8 mouse cellular contexts compared by ENCODE assay signal in the genomic region with DNA sequence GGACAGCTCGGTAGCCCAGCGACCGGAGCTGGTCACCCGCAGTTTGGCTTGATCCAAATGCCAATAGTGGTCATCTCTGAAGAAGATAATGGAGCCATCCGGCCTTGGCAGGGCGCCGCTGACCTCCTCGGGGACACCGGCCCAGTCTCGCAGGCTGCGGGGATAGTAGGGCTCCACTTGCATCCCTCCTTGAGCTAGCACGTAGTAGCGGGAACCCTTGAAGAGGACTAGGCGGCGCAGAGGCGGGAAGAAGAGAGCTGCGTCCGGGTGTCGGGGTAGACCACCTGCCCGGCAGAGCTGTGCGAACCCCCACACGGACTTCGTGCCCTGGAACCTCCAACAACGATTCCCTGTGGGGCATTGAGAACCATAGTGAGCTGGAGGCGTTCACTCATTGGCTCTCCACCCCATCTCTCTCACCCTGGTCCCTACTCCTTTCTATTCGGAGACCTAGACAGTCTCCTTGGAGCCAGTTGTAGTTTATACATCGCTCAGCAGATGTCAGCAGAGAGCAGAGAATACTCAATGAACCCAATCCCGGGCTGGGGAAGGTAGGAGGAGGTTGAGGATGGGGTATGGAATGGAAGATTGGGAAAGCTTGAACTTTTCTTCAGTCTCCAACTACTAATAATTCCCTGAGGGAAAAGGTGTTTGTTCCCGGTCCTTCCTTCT. TPM values are rescaled to one million over a fixed set of nuclear protein-coding genes. Genes with fewer than 3 reads are reported as not detected.
DNase-seq lines count a peak whose midpoint lies in the region; ATAC-seq and TF ChIP-seq lines count a peak whose summit lies in the region.

No protein-coding gene starts in this region.

- no peaks in the 10 kb centered on the region for H3K36me3 ChIP-seq in E14TG2a.4 (ENCODE audit: insufficient read depth, low read length)
- H3K36me3 ChIP-seq in embryonic facial prominence, embryonic 13.5 days = no peaks in the 10 kb centered on the region
- no peaks in the 10 kb centered on the region for H3K36me3 ChIP-seq in heart, embryonic 14.5 days (ENCODE audit: control insufficient read depth, insufficient read depth, low read length)
- H3K36me3 ChIP-seq in kidney, postnatal 0 days (ENCODE audit: insufficient read depth, low read length) = no peaks in the 10 kb centered on the region
- no peaks in the 10 kb centered on the region for H3K36me3 ChIP-seq in liver, embryonic 11.5 days (ENCODE audit: control insufficient read depth, insufficient read depth, low read length)
- no peaks in the 10 kb centered on the region for H3K36me3 ChIP-seq in myocyte (ENCODE audit: control insufficient read depth, insufficient read depth)
- H3K36me3 ChIP-seq in stomach, postnatal 0 days (ENCODE audit: control insufficient read depth, insufficient read depth, low read length) = no peaks in the 10 kb centered on the region

- H3K27ac ChIP-seq in bone marrow, adult 2 months (ENCODE audit: control insufficient read depth, insufficient read depth, low read depth, low read length, poor library complexity) = no peak overlapping the region
- no peak overlapping the region for H3K27ac ChIP-seq in embryonic facial prominence, embryonic 13.5 days
- no peak overlapping the region for H3K27ac ChIP-seq in heart, embryonic 14.5 days (replicated peaks in 1 of 2; ENCODE audit: control insufficient read depth in 1 of 2, insufficient read depth in 1 of 2, low read depth in 2 of 2, low read length in 2 of 2)
- no peak overlapping the region for H3K27ac ChIP-seq in kidney, postnatal 0 days
- H3K27ac ChIP-seq in liver, embryonic 11.5 days (ENCODE audit: low read depth, low read length) = no peak overlapping the region
- no peak overlapping the region for H3K27ac ChIP-seq in stomach, postnatal 0 days (replicated peaks)

- H3K9me3 ChIP-seq in E14TG2a.4 (ENCODE audit: low read length) = peaks cover 15% of the 10 kb centered on the region
- H3K9me3 ChIP-seq in embryonic facial prominence, embryonic 13.5 days = no peaks in the 10 kb centered on the region
- H3K9me3 ChIP-seq in heart, embryonic 14.5 days (ENCODE audit: control insufficient read depth, low read length) = no peaks in the 10 kb centered on the region
- no peaks in the 10 kb centered on the region for H3K9me3 ChIP-seq in kidney, postnatal 0 days (replicated peaks; ENCODE audit: low read length)
- H3K9me3 ChIP-seq in liver, embryonic 11.5 days (ENCODE audit: control insufficient read depth, low read length) = no peaks in the 10 kb centered on the region
- H3K9me3 ChIP-seq in stomach, postnatal 0 days (ENCODE audit: control insufficient read depth, low read length) = no peaks in the 10 kb centered on the region

- whole genome bisulfite sequencing in bone marrow, adult 2 months = 19% methylated on average over 29 of the region's 29 CpGs
- WGBS in embryonic facial prominence, embryonic 13.5 days = 14% methylated on average over 29 of the region's 29 CpGs
- 14% methylated on average over 29 of the region's 29 CpGs for WGBS in heart, embryonic 14.5 days
- 11% methylated on average over 29 of the region's 29 CpGs for WGBS in kidney, postnatal 0 days
- WGBS in liver, embryonic 11.5 days = 13% methylated on average over 29 of the region's 29 CpGs
- WGBS in stomach, postnatal 0 days = 13% methylated on average over 29 of the region's 29 CpGs

- peak overlapping the region; percentile 70 for H3K4me3 ChIP-seq in E14TG2a.4 (replicated peaks; ENCODE audit: low read length)
- peak overlapping the region; percentile 10 for H3K4me3 ChIP-seq in bone marrow, adult 2 months (replicated peaks; ENCODE audit: control insufficient read depth, low read depth, low read length)
- H3K4me3 ChIP-seq in embryonic facial prominence, embryonic 13.5 days = peak overlapping the region; percentile 16; the same call in 1 of the 2 replicates
- peak overlapping the region; percentile 7; a peak in 3 of 4 replicates for H3K4me3 ChIP-seq in heart, embryonic 14.5 days (ENCODE audit: control insufficient read depth in 1 of 2, insufficient read depth in 1 of 2, low read depth in 1 of 2, low read length in 2 of 2)
- no peak overlapping the region for H3K4me3 ChIP-seq in kidney, postnatal 0 days (replicated peaks; ENCODE audit: low read depth, low read length)
- peak overlapping the region; percentile 28; the same call in 1 of the 2 replicates for H3K4me3 ChIP-seq in liver, embryonic 11.5 days (ENCODE audit: low read depth, low read length)
- no peak overlapping the region for H3K4me3 ChIP-seq in myocyte
- H3K4me3 ChIP-seq in stomach, postnatal 0 days (ENCODE audit: low read depth, low read length) = 0 out of 2 replicates have a peak overlapping the region, but pooled peaks have one; percentile 10

- peak; percentile 80 for DNase-seq in kidney, postnatal 0 days (ENCODE audit: low spot score)
- DNase-seq in liver, embryonic 11.5 days (ENCODE audit: low spot score) = no peak
- peak; percentile 79 for DNase-seq in stomach, postnatal 0 days (ENCODE audit: low spot score)

- H3K27me3 ChIP-seq in E14TG2a.4 (ENCODE audit: insufficient read depth, low read length) = peaks cover 87% of the 10 kb centered on the region
- H3K27me3 ChIP-seq in embryonic facial prominence, embryonic 13.5 days = peaks cover 72% of the 10 kb centered on the region
- H3K27me3 ChIP-seq in heart, embryonic 14.5 days (ENCODE audit: control insufficient read depth, insufficient read depth, low read length) = peaks cover 41% of the 10 kb centered on the region
- H3K27me3 ChIP-seq in kidney, postnatal 0 days (ENCODE audit: insufficient read depth, low read length) = peaks cover 37% of the 10 kb centered on the region
- H3K27me3 ChIP-seq in liver, embryonic 11.5 days (replicated peaks; ENCODE audit: control insufficient read depth, insufficient read depth, low read length) = peaks cover 64% of the 10 kb centered on the region
- no peaks in the 10 kb centered on the region for H3K27me3 ChIP-seq in myocyte (ENCODE audit: control insufficient read depth, insufficient read depth, insufficient read length)
- H3K27me3 ChIP-seq in stomach, postnatal 0 days (ENCODE audit: control insufficient read depth, insufficient read depth, low read length) = no peaks in the 10 kb centered on the region; the same call in 1 of the 2 replicates

- peak; percentile 96 for TF ChIP-seq CTCF in E14TG2a.4 (conservative IDR thresholded peaks at IDR 0.05; ENCODE audit: low read length)
- peak; percentile 47 for TF ChIP-seq CTCF in bone marrow, adult 2 months (IDR thresholded peaks at IDR 0.05; ENCODE audit: control insufficient read depth, insufficient read depth, low read length)
- TF ChIP-seq CTCF in kidney, postnatal 0 days (IDR thresholded peaks at IDR 0.05; ENCODE audit: low read depth) = peak; percentile 80
- TF ChIP-seq CTCF in stomach, postnatal 0 days (IDR thresholded peaks at IDR 0.05; ENCODE audit: low read depth) = peak; percentile 89

- ATAC-seq in embryonic facial prominence, embryonic 13.5 days (ENCODE audit: insufficient number of reproducible peaks, insufficient read depth, low FRiP score, low TSS enrichment, low read depth) = no peak; the same call in 1 of the 2 replicates
- ATAC-seq in heart, embryonic 14.5 days (ENCODE audit: insufficient number of reproducible peaks, insufficient read depth, low FRiP score, low read depth) = no peak
- no peak for ATAC-seq in kidney, postnatal 0 days (replicated peaks; ENCODE audit: low FRiP score, low read depth)
- ATAC-seq in liver, embryonic 11.5 days (replicated peaks; ENCODE audit: low FRiP score) = no peak
- ATAC-seq in stomach, postnatal 0 days (ENCODE audit: low FRiP score, low TSS enrichment) = 0 out of 2 replicates have a peak, but pooled peaks have one; percentile 6

- no peak for TF ChIP-seq EP300 in stomach, postnatal 0 days (optimal IDR thresholded peaks at IDR 0.05)

- peak overlapping the region; percentile 48 for H3K4me2 ChIP-seq in embryonic facial prominence, embryonic 13.5 days
- H3K4me2 ChIP-seq in heart, embryonic 14.5 days (ENCODE audit: low read length) = peak overlapping the region; percentile 53
- peak overlapping the region; percentile 36 for H3K4me2 ChIP-seq in kidney, postnatal 0 days (ENCODE audit: low read length)
- H3K4me2 ChIP-seq in liver, embryonic 11.5 days = peak overlapping the region; percentile 50
- no peak overlapping the region for H3K4me2 ChIP-seq in myocyte (ENCODE audit: low read depth)
- H3K4me2 ChIP-seq in stomach, postnatal 0 days (replicated peaks; ENCODE audit: low read depth) = peak overlapping the region; percentile 41

- H3K9ac ChIP-seq in embryonic facial prominence, embryonic 13.5 days = no peak overlapping the region
- 0 out of 2 replicates have a peak overlapping the region, but pooled peaks have one; percentile 36 for H3K9ac ChIP-seq in heart, embryonic 14.5 days (ENCODE audit: low read length)
- H3K9ac ChIP-seq in kidney, postnatal 0 days (ENCODE audit: low read depth, low read length) = no peak overlapping the region
- no peak overlapping the region for H3K9ac ChIP-seq in liver, embryonic 11.5 days (ENCODE audit: low read depth, low read length)
- H3K9ac ChIP-seq in stomach, postnatal 0 days (ENCODE audit: low read length) = 0 out of 2 replicates have a peak overlapping the region, but pooled peaks have one; percentile 23

- H3K79me2 ChIP-seq in myocyte (ENCODE audit: control insufficient read depth, insufficient read depth) = no peaks in the 10 kb centered on the region

- peaks cover 39% of the 10 kb centered on the region for H3K4me1 ChIP-seq in E14TG2a.4 (replicated peaks; ENCODE audit: low read depth, low read length)
- peaks cover 2% of the 10 kb centered on the region for H3K4me1 ChIP-seq in bone marrow, adult 2 months (ENCODE audit: control insufficient read depth, insufficient read depth, low read length)
- H3K4me1 ChIP-seq in embryonic facial prominence, embryonic 13.5 days = peaks cover 17% of the 10 kb centered on the region
- H3K4me1 ChIP-seq in heart, embryonic 14.5 days (ENCODE audit: control insufficient read depth in 2 of 2, insufficient read depth in 2 of 2, low read length in 2 of 2) = peaks cover 28 to 51% of the 10 kb centered on the region in 2 experiments
- H3K4me1 ChIP-seq in kidney, postnatal 0 days (replicated peaks; ENCODE audit: insufficient read depth, low read length) = peaks cover 6% of the 10 kb centered on the region
- H3K4me1 ChIP-seq in liver, embryonic 11.5 days (replicated peaks; ENCODE audit: control insufficient read depth, insufficient read depth, low read length) = peaks cover 13% of the 10 kb centered on the region
- H3K4me1 ChIP-seq in stomach, postnatal 0 days (replicated peaks; ENCODE audit: control insufficient read depth, insufficient read depth) = peaks cover 4% of the 10 kb centered on the region

- no peak for TF ChIP-seq POLR2A in bone marrow, adult 2 months (IDR thresholded peaks at IDR 0.05; ENCODE audit: borderline replicate concordance, control insufficient read depth, low read depth, low read length)
- TF ChIP-seq POLR2A in myocyte (IDR thresholded peaks at IDR 0.05; ENCODE audit: insufficient read length, low read depth) = no peak

- H3ac ChIP-seq in myocyte (ENCODE audit: control insufficient read depth, insufficient read length) = no peak overlapping the region

RNA-seq across cellular contexts. Expression of gene 1700020L24Rik, which starts 5.3 kb away (rescaled TPM):
- 17.6 and 37.4 TPM in 2 replicates for polyA plus RNA-seq in bone marrow, adult 2 months (2011; ENCODE audit: insufficient read depth, insufficient read length, low replicate concordance, missing spikeins)
- polyA plus RNA-seq in embryonic facial prominence, embryonic 13.5 days (2015; fragmentation: Nextera tagmentation; extraction: Ambion mirVana) = 0.32 and 0.76 TPM in 2 replicates
- polyA plus RNA-seq in heart, embryonic 14.5 days (2014; fragmentation: Nextera tagmentation; extraction: Ambion mirVana) = 1.4 and 1.8 TPM in 2 replicates
- 0.22 TPM in 1 of 2 replicates, not detected in the other for polyA plus RNA-seq in kidney, postnatal 0 days (2015; fragmentation: Nextera tagmentation; extraction: Ambion mirVana)
- polyA plus RNA-seq in liver, embryonic 11.5 days (2014; fragmentation: Nextera tagmentation; extraction: Ambion mirVana) = 0.49 and 0.82 TPM in 2 replicates
- 12.0 TPM for polyA plus RNA-seq in myocyte (2012; fragmentation: generic; extraction: Trizol)
- polyA plus RNA-seq in stomach, postnatal 0 days (2015; fragmentation: Nextera tagmentation; extraction: Ambion mirVana) = 0.68 and 0.98 TPM in 2 replicates

RNA-seq across cellular contexts. Expression of gene Gas2l2, which starts 13.5 kb away (rescaled TPM):
- polyA plus RNA-seq in bone marrow, adult 2 months (2011; ENCODE audit: insufficient read depth, insufficient read length, low replicate concordance, missing spikeins) = not detected in 2 replicates
- 0.07 TPM in 1 of 2 replicates, not detected in the other for polyA plus RNA-seq in embryonic facial prominence, embryonic 13.5 days (2015; fragmentation: Nextera tagmentation; extraction: Ambion mirVana)
- polyA plus RNA-seq in heart, embryonic 14.5 days (2014; fragmentation: Nextera tagmentation; extraction: Ambion mirVana) = 0.09 TPM in 1 of 2 replicates, not detected in the other
- not detected in 2 replicates for polyA plus RNA-seq in kidney, postnatal 0 days (2015; fragmentation: Nextera tagmentation; extraction: Ambion mirVana)
- polyA plus RNA-seq in liver, embryonic 11.5 days (2014; fragmentation: Nextera tagmentation; extraction: Ambion mirVana) = not detected in 2 replicates
- not detected for polyA plus RNA-seq in myocyte (2012; fragmentation: generic; extraction: Trizol)
- 0.11 and 0.21 TPM in 2 replicates for polyA plus RNA-seq in stomach, postnatal 0 days (2015; fragmentation: Nextera tagmentation; extraction: Ambion mirVana)

RNA-seq across cellular contexts. Expression of gene Mmp28, which starts 20.1 kb away (rescaled TPM):
- polyA plus RNA-seq in bone marrow, adult 2 months (2011; ENCODE audit: insufficient read depth, insufficient read length, low replicate concordance, missing spikeins) = 0.47 and 0.92 TPM in 2 replicates
- 2.6 and 2.9 TPM in 2 replicates for polyA plus RNA-seq in embryonic facial prominence, embryonic 13.5 days (2015; fragmentation: Nextera tagmentation; extraction: Ambion mirVana)
- 3.7 and 4.0 TPM in 2 replicates for polyA plus RNA-seq in heart, embryonic 14.5 days (2014; fragmentation: Nextera tagmentation; extraction: Ambion mirVana)
- 1.9 and 2.2 TPM in 2 replicates for polyA plus RNA-seq in kidney, postnatal 0 days (2015; fragmentation: Nextera tagmentation; extraction: Ambion mirVana)
- polyA plus RNA-seq in liver, embryonic 11.5 days (2014; fragmentation: Nextera tagmentation; extraction: Ambion mirVana) = 0.71 and 0.88 TPM in 2 replicates
- 10.2 TPM for polyA plus RNA-seq in myocyte (2012; fragmentation: generic; extraction: Trizol)
- 5.6 and 6.4 TPM in 2 replicates for polyA plus RNA-seq in stomach, postnatal 0 days (2015; fragmentation: Nextera tagmentation; extraction: Ambion mirVana)

RNA-seq across cellular contexts. Expression of gene Taf15, which starts 30.2 kb away (rescaled TPM):
- polyA plus RNA-seq in bone marrow, adult 2 months (2011; ENCODE audit: insufficient read depth, insufficient read length, low replicate concordance, missing spikeins) = 192 and 231 TPM in 2 replicates
- 17.9 and 21.9 TPM in 2 replicates for polyA plus RNA-seq in embryonic facial prominence, embryonic 13.5 days (2015; fragmentation: Nextera tagmentation; extraction: Ambion mirVana)
- 10.8 and 12.8 TPM in 2 replicates for polyA plus RNA-seq in heart, embryonic 14.5 days (2014; fragmentation: Nextera tagmentation; extraction: Ambion mirVana)
- 5.7 and 6.7 TPM in 2 replicates for polyA plus RNA-seq in kidney, postnatal 0 days (2015; fragmentation: Nextera tagmentation; extraction: Ambion mirVana)
- 6.0 and 6.6 TPM in 2 replicates for polyA plus RNA-seq in liver, embryonic 11.5 days (2014; fragmentation: Nextera tagmentation; extraction: Ambion mirVana)
- polyA plus RNA-seq in myocyte (2012; fragmentation: generic; extraction: Trizol) = 74.2 TPM
- 2.8 and 4.0 TPM in 2 replicates for polyA plus RNA-seq in stomach, postnatal 0 days (2015; fragmentation: Nextera tagmentation; extraction: Ambion mirVana)

RNA-seq across cellular contexts. Expression of gene Rasl10b, which starts 33.8 kb away (rescaled TPM):
- polyA plus RNA-seq in bone marrow, adult 2 months (2011; ENCODE audit: insufficient read depth, insufficient read length, low replicate concordance, missing spikeins) = 0.32 and 1.1 TPM in 2 replicates
- 3.5 and 3.9 TPM in 2 replicates for polyA plus RNA-seq in embryonic facial prominence, embryonic 13.5 days (2015; fragmentation: Nextera tagmentation; extraction: Ambion mirVana)
- polyA plus RNA-seq in heart, embryonic 14.5 days (2014; fragmentation: Nextera tagmentation; extraction: Ambion mirVana) = 4.6 and 5.9 TPM in 2 replicates
- 0.38 and 0.49 TPM in 2 replicates for polyA plus RNA-seq in kidney, postnatal 0 days (2015; fragmentation: Nextera tagmentation; extraction: Ambion mirVana)
- 0.40 and 1.5 TPM in 2 replicates for polyA plus RNA-seq in liver, embryonic 11.5 days (2014; fragmentation: Nextera tagmentation; extraction: Ambion mirVana)
- polyA plus RNA-seq in myocyte (2012; fragmentation: generic; extraction: Trizol) = 0.36 TPM
- polyA plus RNA-seq in stomach, postnatal 0 days (2015; fragmentation: Nextera tagmentation; extraction: Ambion mirVana) = 0.69 and 1.1 TPM in 2 replicates

Comparison
In these comparisons a context has a peak if more than half of its experiments do, and no peak if none do; other contexts are left out.
1. H3K4me3 ChIP-seq: peak in E14TG2a.4 (single experiment), bone marrow, adult 2 months (single experiment), embryonic facial prominence, embryonic 13.5 days (single experiment), heart, embryonic 14.5 days (2 of 2), liver, embryonic 11.5 days (single experiment) and stomach, postnatal 0 days (single experiment); none in kidney, postnatal 0 days (single experiment) and myocyte (single experiment).
2. H3K9ac ChIP-seq: peak in heart, embryonic 14.5 days (single experiment) and stomach, postnatal 0 days (single experiment); none in embryonic facial prominence, embryonic 13.5 days (single experiment), kidney, postnatal 0 days (single experiment) and liver, embryonic 11.5 days (single experiment).
3. Peak in every context shown above with its lines, with median percentiles within 50 percentile points of each other: CTCF ChIP-seq.